Mouse (Mus musculus) heart, postnatal 10 days (tissue): ENCODE results near the gene Ankrd9. TPM values are rescaled to one million over a fixed set of nuclear protein-coding genes. Genes with fewer than 3 reads are reported as not detected.

ENCODE experiments used
- DNase-seq, 2 experiments: peaks; one replicate each; pipeline ENCODE4 v3.0.0; 2021
- intact Hi-C: fragments of 180-260 bp; cut with DNase I; formaldehyde crosslinking; loops from one replicate; pipeline ENCODE4 v1.15.1; 2025
- total RNA-seq, 2 experiments: library from RNA; stranded (reverse); gene quantifications; 2 replicates each; pipeline ENCODE4 v1.2.3; 2021

Ankrd9 gene
- total RNA-seq, 2 experiments from 2014 or later: 35.4 to 70.2 TPM

DNA sequence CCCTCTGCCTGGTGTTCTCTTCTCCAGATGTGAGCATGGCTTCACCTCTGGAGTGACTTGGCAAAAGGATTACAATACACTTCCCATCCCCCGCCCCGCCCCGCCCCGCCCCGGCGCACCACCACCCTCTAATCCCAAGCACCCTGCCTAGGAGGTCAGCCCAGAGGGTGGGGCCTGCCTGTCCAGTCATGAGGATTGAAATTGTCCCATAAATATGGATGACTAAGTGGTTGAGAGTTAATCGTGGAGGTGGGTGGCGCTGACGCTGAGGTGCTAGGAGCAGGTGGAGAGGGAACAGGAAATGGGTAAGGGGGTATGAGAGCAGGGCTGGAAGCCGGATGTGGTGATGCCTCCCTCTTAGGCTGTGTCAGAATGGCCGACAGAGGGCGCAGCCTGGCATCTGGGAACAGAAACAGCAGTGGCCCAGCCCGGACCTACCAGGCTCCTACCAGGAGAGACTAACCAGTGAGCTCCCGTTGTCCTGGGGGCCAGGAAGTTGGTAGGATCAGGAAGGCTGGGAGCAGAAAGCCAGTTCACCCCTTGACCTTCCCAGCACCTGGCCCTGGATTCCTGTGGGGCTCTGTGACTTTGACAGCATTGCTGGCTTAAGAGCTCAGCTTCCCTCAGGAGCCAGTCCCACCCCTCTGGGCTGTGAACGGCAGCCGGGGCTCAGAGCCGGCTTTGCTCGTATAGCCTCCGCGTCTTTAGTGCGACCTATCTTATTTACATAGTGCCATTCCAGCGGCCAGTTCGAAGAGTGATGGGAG is 12.7 kb upstream of the Ankrd9 start:
- peak; percentile 74 to 82 for DNase-seq
- intact Hi-C loops: loop anchor here (1.0 to 10.0 kb wide), 3 partner anchors 55 to 577 kb away; no protein-coding TSS in a partner anchor

DNA sequence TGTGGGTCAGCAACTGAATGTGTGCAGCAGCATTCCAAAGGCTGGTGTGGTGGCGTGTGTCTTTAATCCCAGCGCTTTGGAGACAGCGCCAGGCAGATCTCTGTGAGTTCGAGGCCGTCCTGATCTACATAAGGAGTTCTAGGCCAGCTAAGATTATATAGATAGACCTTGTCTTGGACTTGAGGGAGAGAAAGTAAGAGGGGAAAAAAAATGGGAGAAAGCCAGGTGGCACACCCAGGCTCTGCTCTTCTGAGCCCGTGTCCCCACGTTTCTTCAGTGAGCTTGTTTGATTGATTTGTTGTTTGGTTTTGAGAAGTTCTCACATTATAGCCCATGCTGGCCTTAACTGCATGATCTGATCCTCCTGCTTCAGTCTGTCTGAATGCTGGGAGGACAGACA is 11.7 kb upstream of the Ankrd9 start:
- DNase-seq: no peak
- intact Hi-C loops: loop anchor here (5.0 to 10.0 kb wide), 2 partner anchors 143 to 576 kb away; no protein-coding TSS in a partner anchor

GRCm38 (mm10) chr12:110989409-110989808 is 10.6 kb upstream of the Ankrd9 start:
- no peak for DNase-seq
- intact Hi-C loops: no loop called here

GRCm38 (mm10) chr12:110986536-110987425 is 7.9 kb upstream of the Ankrd9 start:
- intact Hi-C loops: no loop called here
- DNase-seq: peak; percentile 70 to 77

GRCm38 (mm10) chr12:110985141-110985540 is 6.3 kb upstream of the Ankrd9 start:
- intact Hi-C loops: no loop called here
- no peak for DNase-seq

- no peak for DNase-seq
- intact Hi-C loops: no loop called here
These were observed 5.8 kb upstream of the Ankrd9 start for GRCm38 (mm10) chr12:110984598-110984997.

DNA sequence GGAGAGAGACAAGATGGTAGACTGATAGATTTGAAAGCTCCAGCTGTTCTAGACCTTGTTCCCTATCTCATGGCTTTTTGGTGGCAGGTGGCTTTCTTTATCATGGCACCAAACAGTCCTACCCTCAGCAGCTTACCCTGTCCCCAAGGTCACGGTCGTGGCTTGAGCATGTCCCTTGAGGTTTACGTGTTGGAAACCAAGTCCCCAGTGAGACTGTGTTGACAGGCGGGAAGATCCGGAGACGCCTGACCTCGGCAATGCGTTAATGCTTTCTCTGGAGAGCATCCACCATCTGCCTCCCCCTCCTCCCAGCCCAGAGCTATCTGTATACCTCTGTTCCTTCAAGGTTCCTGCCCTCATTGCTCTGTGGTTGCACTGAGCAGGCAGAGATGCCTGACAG is 4.9 kb upstream of the Ankrd9 start:
- no peak for DNase-seq
- intact Hi-C loops: no loop called here

DNA sequence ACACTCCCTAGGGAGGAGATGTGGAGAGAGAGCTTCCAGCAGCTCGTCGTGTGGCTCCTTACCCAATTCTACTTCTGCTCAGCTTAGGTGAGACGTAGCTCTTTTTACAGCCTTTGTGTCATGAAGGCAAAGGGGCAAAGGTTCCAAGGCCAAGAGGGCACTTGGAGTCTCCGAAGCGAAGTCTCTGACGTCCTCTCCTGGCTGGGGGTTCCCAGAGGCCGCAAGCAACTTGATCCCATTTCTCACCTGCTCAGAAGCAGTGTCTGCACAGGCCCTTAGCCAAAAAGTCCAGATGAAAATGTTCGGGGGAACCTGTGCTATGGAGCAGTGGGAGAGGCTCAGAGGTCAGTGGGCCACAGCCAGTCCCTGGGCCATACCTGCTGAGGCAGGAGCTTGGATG is 4.2 kb upstream of the Ankrd9 start:
- intact Hi-C loops: no loop called here
- no peak for DNase-seq

GRCm38 (mm10) chr12:110981736-110982135 is 2.9 kb upstream of the Ankrd9 start:
- no peak for DNase-seq
- intact Hi-C loops: no loop called here

- intact Hi-C loops: no loop called here
- DNase-seq: no peak
These were observed 968 bp upstream of the Ankrd9 start for GRCm38 (mm10) chr12:110979808-110980207.

DNA sequence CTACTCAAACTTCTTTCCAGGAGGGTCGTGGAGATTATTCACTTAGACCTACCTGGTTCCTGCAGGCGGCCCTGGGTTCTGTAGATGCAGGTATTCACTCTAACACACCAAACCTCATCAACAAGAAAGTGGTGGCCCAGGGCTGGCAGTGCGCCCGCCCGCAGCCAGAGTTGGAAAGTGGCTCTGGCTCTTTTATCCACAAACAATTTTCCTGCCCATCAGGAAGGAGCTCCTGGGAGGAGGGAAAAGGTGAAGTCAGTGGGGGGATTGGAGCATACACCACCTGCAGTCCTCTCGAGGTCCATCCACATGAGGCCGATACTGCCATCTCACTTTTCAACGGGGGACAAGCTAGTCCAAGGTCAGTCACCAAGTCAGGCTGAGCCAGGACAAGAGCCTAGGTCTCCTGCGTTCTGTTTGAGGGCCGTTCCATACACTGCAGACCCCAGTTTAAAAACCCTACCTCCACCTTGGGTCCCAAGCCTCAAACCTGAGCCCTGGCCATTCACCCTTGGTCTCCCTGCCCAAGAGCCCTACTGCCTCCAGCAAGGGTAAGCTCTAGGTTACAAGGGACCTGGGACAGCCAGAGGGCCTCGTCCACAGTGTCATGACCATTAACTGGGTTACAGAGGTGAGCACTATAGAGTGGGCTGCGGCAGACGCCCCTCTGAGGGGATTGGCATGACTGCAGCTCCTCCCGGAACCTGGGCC is 789 bp downstream of the Ankrd9 start:
- intact Hi-C loops: no loop called here
- DNase-seq: peak in 1 of 2 experiments; percentile 32

- intact Hi-C loops: no loop called here
- no peak for DNase-seq
These were observed 1.5 kb downstream of the Ankrd9 start for GRCm38 (mm10) chr12:110977345-110977733.

- intact Hi-C loops: no loop called here
- no peak for DNase-seq
These were observed 2.1 kb downstream of the Ankrd9 start for GRCm38 (mm10) chr12:110976589-110977344.

- intact Hi-C loops: no loop called here
- DNase-seq: peak in 1 of 2 experiments; percentile 34
These were observed 2.9 kb downstream of the Ankrd9 start for GRCm38 (mm10) chr12:110975838-110976468.

DNA sequence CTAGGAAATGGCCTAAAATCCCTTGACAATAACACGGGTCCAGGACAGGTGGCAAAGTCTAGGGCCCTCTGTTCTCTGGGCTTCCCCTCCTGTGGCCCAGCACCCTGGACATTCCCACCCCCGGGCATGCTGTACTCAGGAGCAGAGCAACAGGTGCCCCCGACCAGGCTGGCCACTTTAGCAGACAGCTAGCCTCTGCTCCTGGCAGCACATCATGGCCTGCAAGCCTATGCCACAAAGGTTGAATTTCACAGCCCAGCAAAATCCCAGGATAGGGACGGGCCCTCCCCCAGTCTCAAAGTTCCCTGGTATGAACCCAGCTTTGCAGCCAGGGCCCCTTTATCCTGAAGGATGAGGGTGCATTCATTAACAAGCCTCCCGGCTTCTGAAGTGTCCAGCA is 3.5 kb downstream of the Ankrd9 start:
- intact Hi-C loops: no loop called here
- DNase-seq: no peak

- DNase-seq: no peak
- intact Hi-C loops: no loop called here
These were observed 4.1 kb downstream of the Ankrd9 start for GRCm38 (mm10) chr12:110974726-110975125.

DNA sequence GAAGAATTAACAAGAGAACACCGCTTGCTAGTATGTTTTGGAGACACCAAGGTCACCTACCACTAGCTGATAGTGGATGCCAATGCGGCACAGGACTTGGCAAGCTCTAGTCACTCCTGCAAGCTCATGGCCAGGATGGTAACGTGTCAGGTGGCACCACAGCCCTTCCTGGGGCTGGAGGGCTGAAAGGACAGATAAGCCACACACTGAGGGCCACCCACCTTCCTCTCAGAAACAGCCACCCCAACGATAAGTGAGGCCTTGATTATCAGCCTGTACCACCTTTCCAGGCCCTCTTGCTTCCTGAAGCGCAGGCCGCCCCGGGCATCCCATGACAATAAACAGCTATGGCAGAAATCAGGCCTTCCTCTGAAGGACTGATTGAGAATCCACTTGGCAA is 4.5 kb downstream of the Ankrd9 start:
- intact Hi-C loops: no loop called here
- peak; percentile 70 to 76 for DNase-seq

GRCm38 (mm10) chr12:110973829-110974228 is 5.0 kb downstream of the Ankrd9 start:
- DNase-seq: no peak

DNA sequence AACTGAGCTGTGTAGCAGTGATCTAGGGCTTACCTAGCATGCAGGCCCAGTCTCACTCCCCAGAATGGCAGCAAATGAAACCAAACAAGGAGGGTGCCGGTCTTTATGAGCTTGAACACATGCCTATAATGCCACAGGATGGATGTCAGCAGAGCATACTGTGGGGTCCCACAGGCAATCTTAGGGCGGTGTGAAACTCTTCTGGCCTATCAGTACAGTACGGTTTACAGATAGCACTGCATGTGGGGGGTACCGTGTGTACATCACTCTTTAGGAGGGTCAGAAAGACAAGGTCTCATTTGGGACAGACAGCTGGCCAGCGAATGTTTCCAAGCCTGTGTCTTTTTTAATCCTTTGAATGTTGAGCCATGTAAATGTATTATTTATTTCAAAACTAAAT is 6.9 kb downstream of the Ankrd9 start:
- intact Hi-C loops: no loop called here
- no peak for DNase-seq

More at GRCm38 (mm10) chr12:110973829-110974228, 5.0 kb downstream of the Ankrd9 start:
- intact Hi-C loops: no loop called here

DNA sequence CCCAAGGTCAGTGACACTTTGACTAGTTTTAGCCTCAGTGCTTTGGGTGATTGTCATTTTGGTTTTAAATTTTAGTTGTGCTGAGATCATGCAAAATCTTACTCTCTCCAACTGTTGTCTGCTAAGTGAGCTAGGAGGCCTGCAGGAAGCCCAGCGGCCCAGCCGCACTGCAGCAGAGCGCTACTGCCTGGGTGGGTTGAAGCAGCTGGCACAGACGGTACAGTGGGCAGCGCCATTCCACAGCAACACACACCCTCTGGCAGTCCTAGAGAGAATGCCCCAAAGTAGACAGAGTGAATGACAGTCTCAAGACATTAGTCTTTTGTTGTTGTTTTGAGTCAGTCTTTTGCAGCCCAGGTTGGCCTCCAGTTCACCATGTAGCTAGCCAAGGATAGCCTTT is 8.4 kb downstream of the Ankrd9 start:
- intact Hi-C loops: no loop called here
- no peak for DNase-seq
